Mouse (Mus musculus): Measurements from ENCODE around the gene Ampd2.

- TF ChIP-seq CTCF (IDR thresholded peaks at IDR 0.05; ENCODE audit: extremely low read depth, insufficient read depth, low read length) (no peak), POLR2A (IDR thresholded peaks at IDR 0.05; ENCODE audit: extremely low read depth, insufficient read depth, low read length) (no peak)
These were observed 38.1 kb downstream of the Ampd2 start for GRCm38 (mm10) chr3:108048306-108048705.

Measured in cortical plate, adult 2 months (tissue).